Mouse (Mus musculus) olfactory bulb, adult 2 months (tissue): ENCODE results near the gene Zfp943. TPM values are rescaled to one million over a fixed set of nuclear protein-coding genes. Genes with fewer than 3 reads are reported as not detected.
"Not testable (repeated sequence)": the region's sequence is repeated elsewhere in the genome, so short reads cannot be mapped to it uniquely, and the experiment has no call there.

ENCODE experiments used
- H3K27ac ChIP-seq: fragments of 200-500 bp; 2 replicates; pipeline ENCODE4 v1.5.1; 2012; ENCODE audit warnings: low read depth, low read length; ENCODE audit not compliant: insufficient read depth
- H3K4me1 ChIP-seq: fragments of 200-500 bp; 2 replicates; pipeline ENCODE4 v1.6.1; 2012; ENCODE audit warnings: low read length; ENCODE audit not compliant: control insufficient read depth, insufficient read depth
- H3K4me3 ChIP-seq: fragments of 200-500 bp; 2 replicates; pipeline ENCODE4 v1.5.1; 2012; ENCODE audit warnings: mild to moderate bottlenecking, low read depth, low read length, moderate library complexity; ENCODE audit not compliant: insufficient read depth
- CTCF ChIP-seq: fragments of 200-500 bp; IDR thresholded peaks from 2 replicates; pipeline ENCODE4 v1.5.1; 2012; ENCODE audit warnings: low read depth, mild to moderate bottlenecking, low read length, moderate library complexity; ENCODE audit not compliant: insufficient read depth
- POLR2A ChIP-seq: fragments of 200-500 bp; IDR thresholded peaks from 2 replicates; pipeline ENCODE4 v1.6.1; 2012; ENCODE audit warnings: mild to moderate bottlenecking, low read depth, low read length, moderate library complexity; ENCODE audit not compliant: insufficient read depth
- WGBS: fragments of 180-500 bp; shearing (Covaris S2); methylation state at CpG from one replicate; pipeline ENCODE4 v1.1.7; 2018; 5-methylcytosine and 5-hydroxymethylcytosine counted together
- polyA plus RNA-seq: library from polyadenylated mRNA; stranded (reverse); fragments of >200 nt; gene quantifications from 2 replicates; pipeline ENCODE4 v1.2.4, GENCODE M21; 2012; ENCODE audit warnings: low replicate concordance; ENCODE audit not compliant: missing spikeins, insufficient read depth, insufficient read length

The Zfp943 gene
- not detected in 2 replicates for polyA plus RNA-seq

- under 1% methylated on average over 43 of the region's 55 CpGs for WGBS
- peak; percentile 43; the same call in 1 of the 2 replicates for TF ChIP-seq POLR2A
- peak within 1 kb of the TSS; percentile 82 for H3K4me3 ChIP-seq
- not testable (repeated sequence) for H3K4me1 ChIP-seq
- peak within 1 kb of the TSS; percentile 54 for H3K27ac ChIP-seq
These were observed at the start of gene Zfp943, which contains the start of gene Zfp942 for GRCm38 (mm10) chr17:21962107-21962907. Zfp943 (plus strand) TSS chr17:21962552. Zfp942 (minus strand) TSS chr17:21962464.

- no peak for TF ChIP-seq POLR2A
- TF ChIP-seq CTCF, result no peak
- H3K4me3 ChIP-seq, result no peak overlapping the region
- H3K4me1 ChIP-seq, result peaks cover 6% of the 10 kb centered on the region; the same call in 1 of the 2 replicates
- no peak overlapping the region for H3K27ac ChIP-seq
- 33% methylated on average over 4 of the region's 4 CpGs for WGBS
These were observed 950 bp downstream of the Zfp943 start for GRCm38 (mm10) chr17:21963302-21963701.

- not testable (repeated sequence) for H3K4me3 ChIP-seq, H3K27ac ChIP-seq, H3K4me1 ChIP-seq
- 26% methylated on average over 1 of the region's 1 CpGs for WGBS
These were observed 73.2 kb downstream of the Zfp943 start for GRCm38 (mm10) chr17:22035594-22035993.

- no peak overlapping the region for H3K4me3 ChIP-seq
- 72% methylated on average over 2 of the region's 2 CpGs for WGBS
- no peaks in the 10 kb centered on the region for H3K4me1 ChIP-seq
- no peak overlapping the region for H3K27ac ChIP-seq
- TF ChIP-seq POLR2A (no peak), CTCF (no peak)
These were observed 87.1 kb downstream of the Zfp943 start for GRCm38 (mm10) chr17:22049403-22049802.

GRCm38 (mm10) chr17:22053211-22053610, 90.9 kb downstream of the Zfp943 start:
- no peak overlapping the region for H3K4me3 ChIP-seq
- 70% methylated on average over 2 of the region's 2 CpGs for WGBS

GRCm38 (mm10) chr17:22081031-22081631, 118.8 kb downstream of the Zfp943 start:
- 2% methylated on average over 57 of the region's 57 CpGs for WGBS
- TF ChIP-seq CTCF, result no peak
- TF ChIP-seq POLR2A, result no peak

More at GRCm38 (mm10) chr17:22053211-22053610, 90.9 kb downstream of the Zfp943 start:
- no peak for TF ChIP-seq CTCF
- no peak for TF ChIP-seq POLR2A
- H3K4me1 ChIP-seq, result no peaks in the 10 kb centered on the region
- H3K27ac ChIP-seq, result no peak overlapping the region

GRCm38 (mm10) chr17:22083224-22083623, 120.9 kb downstream of the Zfp943 start:
- H3K4me3 ChIP-seq, H3K27ac ChIP-seq, H3K4me1 ChIP-seq: not testable (repeated sequence)
- 7% methylated on average over 3 of the region's 3 CpGs for WGBS

More at GRCm38 (mm10) chr17:22081031-22081631, 118.8 kb downstream of the Zfp943 start:
- Histone ChIP-seq H3K4me1 (peaks cover 2% of the 10 kb centered on the region; the same call in 1 of the 2 replicates), H3K4me3 (peak overlapping the region; percentile 99), H3K27ac (peak overlapping the region; percentile 97)

- Histone ChIP-seq H3K4me3 (no peak overlapping the region), H3K27ac (no peak overlapping the region), H3K4me1 (no peaks in the 10 kb centered on the region)
- TF ChIP-seq CTCF, result no peak
- TF ChIP-seq POLR2A, result no peak
These were observed 156.4 kb downstream of the Zfp943 start for GRCm38 (mm10) chr17:22118770-22119169.

Other genes starting within 250 kb of the Zfp943 start
- not detected in 2 replicates for gene Zfp229, start 231.8 kb upstream of the Zfp943 start, polyA plus RNA-seq
- not detected in 2 replicates for gene Zfp820, start 116.8 kb upstream of the Zfp943 start, polyA plus RNA-seq
- not detected in 2 replicates for gene Zfp995, start 52.6 kb upstream of the Zfp943 start, polyA plus RNA-seq
- not detected in 2 replicates for gene Zfp942, start 88 bp upstream of the Zfp943 start, polyA plus RNA-seq
- gene Zfp947, start 203.6 kb downstream of the Zfp943 start, polyA plus RNA-seq, result not detected in 2 replicates